Mouse (Mus musculus): ENCODE measurements at regions not wholly inside any gene's neighbourhood (a gene's known extent, or its start where the extent isn't known, plus 50 kb on each side); places are given as distances from the start of the nearest gene placed in this dataset.
A peak's percentile ranks its signal among the peaks of the same experiment; 100 is the strongest.

DNA sequence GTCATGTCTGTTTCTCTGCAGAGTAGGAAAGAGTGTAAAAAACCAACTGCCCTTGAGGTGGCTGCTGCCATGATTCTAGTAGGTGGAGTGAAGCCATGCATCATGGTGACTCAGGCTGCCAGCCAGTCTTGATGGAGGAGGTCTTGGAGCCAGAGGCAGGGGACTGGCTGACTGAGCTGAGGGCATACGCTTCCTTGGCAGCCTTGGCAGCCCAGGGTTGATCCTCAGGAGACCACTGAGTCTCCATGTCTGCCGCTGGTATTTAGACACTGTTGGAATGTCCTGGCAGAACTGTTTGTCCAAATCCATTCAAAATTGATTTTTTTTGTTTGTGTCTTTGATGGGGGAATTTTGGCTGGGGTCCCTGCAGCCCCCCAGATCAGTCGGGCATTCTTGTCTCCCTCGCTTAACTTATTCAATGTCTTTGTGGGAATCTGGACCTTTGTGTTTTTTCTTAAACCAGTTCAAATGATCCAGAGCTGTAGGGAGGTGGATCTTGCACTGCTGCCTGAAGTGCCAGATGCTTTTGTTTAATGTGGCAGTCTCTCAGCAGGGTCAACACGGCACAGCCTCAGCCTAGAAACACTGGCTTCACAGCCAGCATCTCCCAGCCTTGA lies 139.0 kb downstream of the 1500009L16Rik start:
- no peak for ATAC-seq (ENCODE audit: insufficient number of reproducible peaks, insufficient read depth, low FRiP score, low TSS enrichment)
- no peak overlapping the region for H3K4me2 ChIP-seq (replicated peaks)
- H3K9me3 ChIP-seq, result no peaks in the 10 kb centered on the region
- H3K27me3 ChIP-seq, result no peaks in the 10 kb centered on the region
- H3K4me1 ChIP-seq, result peaks cover 12% of the 10 kb centered on the region; the same call in 1 of the 2 replicates
- H3K36me3 ChIP-seq, result no peaks in the 10 kb centered on the region
- 53% methylated on average over 5 of the region's 5 CpGs for WGBS
- no peak overlapping the region for H3K4me3 ChIP-seq
- no peak overlapping the region for H3K9ac ChIP-seq
- H3K27ac ChIP-seq, result no peak overlapping the region

DNA sequence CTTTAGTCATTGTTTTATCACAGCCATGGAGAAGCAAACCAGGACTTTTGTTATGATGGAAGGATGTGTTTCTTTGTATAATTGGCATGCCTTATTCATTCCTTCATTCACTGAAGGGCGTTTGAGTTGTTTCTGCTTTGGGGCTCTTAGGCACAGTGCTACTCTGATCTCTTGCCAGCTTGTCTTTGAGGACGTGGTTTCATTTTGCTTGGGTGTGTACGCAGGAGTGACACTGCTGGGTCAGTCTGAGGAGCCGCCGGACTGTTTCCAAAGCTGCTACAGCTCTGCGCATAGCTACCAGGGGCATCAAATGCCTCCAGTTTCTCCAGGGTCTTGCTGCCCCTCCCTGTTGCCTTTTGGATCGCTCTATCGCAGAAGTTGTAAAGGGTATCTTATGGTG lies 141.9 kb downstream of the 1500009L16Rik start:
- Histone ChIP-seq H3K4me3 (no peak overlapping the region), H3K27me3 (no peaks in the 10 kb centered on the region), H3K36me3 (no peaks in the 10 kb centered on the region), H3K9ac (no peak overlapping the region), H3K4me1 (0 out of 2 replicates have a peak, but pooled peaks cover 6% of the 10 kb centered on the region), H3K4me2 (replicated peaks) (no peak overlapping the region), H3K9me3 (no peaks in the 10 kb centered on the region), H3K27ac (no peak overlapping the region)
- no peak for ATAC-seq (ENCODE audit: insufficient number of reproducible peaks, insufficient read depth, low FRiP score, low TSS enrichment)
- 84% methylated on average over 8 of the region's 8 CpGs for WGBS

DNA sequence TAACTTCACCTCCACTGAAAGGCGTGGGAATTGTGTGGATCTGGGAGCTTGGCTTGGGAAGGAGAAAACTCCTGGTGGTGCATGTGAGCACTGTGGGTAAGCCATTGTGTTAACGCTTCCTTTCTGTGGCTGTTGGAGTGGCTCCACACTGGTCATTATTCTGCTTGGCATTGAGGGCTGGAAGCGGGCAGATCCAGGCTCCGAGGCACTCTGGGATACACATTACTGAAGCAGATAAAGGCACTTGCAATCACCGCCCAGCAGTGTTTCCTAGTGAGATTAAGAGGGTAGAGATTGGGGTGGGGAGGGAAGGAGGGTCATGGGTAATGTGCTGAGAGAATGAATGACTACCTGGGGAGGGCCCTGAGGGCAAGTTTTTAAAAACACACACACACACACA lies 143.3 kb downstream of the 1500009L16Rik start:
- Histone ChIP-seq H3K4me1 (0 out of 2 replicates have a peak, but pooled peaks cover 6% of the 10 kb centered on the region), H3K27me3 (no peaks in the 10 kb centered on the region), H3K9me3 (no peaks in the 10 kb centered on the region), H3K36me3 (no peaks in the 10 kb centered on the region), H3K4me3 (no peak overlapping the region), H3K9ac (no peak overlapping the region), H3K4me2 (replicated peaks) (no peak overlapping the region), H3K27ac (no peak overlapping the region)
- WGBS, result 65% methylated on average over 5 of the region's 5 CpGs
- no peak for ATAC-seq (ENCODE audit: insufficient number of reproducible peaks, insufficient read depth, low FRiP score, low TSS enrichment)

DNA sequence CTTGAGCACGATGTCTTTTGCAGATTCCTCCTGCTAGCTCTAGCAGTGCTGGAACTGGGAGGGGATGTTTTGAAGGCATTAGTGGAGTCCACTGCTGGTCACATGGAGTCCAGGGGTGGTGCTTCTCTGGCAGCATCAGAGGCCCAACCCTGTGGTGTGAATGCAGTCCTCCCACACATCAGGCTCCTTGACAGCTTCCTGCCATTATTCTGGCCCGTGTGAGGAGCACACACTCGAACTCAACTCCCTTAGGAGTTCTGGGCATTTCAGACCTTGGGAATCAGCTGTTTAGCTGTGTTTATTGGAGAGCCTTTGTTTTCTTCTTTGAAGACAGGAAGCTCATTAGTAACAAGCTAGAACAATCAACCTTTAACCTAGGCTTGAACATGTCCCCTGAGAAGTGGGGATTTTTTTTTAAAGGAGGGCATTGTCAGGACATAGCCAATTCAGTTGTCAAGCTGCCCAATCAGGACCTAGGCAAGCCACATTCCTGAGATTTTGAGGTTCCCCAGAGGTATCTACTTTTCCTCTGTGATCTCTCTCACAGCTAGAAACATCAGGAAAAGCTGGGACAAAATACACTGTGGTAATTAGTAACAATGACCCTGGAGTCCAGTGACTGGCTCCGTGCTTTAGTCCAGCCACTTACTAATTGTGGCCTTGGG lies 149.2 kb downstream of the 1500009L16Rik start:
- Histone ChIP-seq H3K27me3 (no peaks in the 10 kb centered on the region), H3K27ac (no peak overlapping the region), H3K9me3 (no peaks in the 10 kb centered on the region), H3K4me1 (0 out of 2 replicates have a peak, but pooled peaks cover 9% of the 10 kb centered on the region), H3K4me2 (replicated peaks) (no peak overlapping the region), H3K36me3 (no peaks in the 10 kb centered on the region), H3K9ac (no peak overlapping the region), H3K4me3 (no peak overlapping the region)
- 23% methylated on average over 4 of the region's 4 CpGs for WGBS
- no peak for ATAC-seq (ENCODE audit: insufficient number of reproducible peaks, insufficient read depth, low FRiP score, low TSS enrichment)

DNA sequence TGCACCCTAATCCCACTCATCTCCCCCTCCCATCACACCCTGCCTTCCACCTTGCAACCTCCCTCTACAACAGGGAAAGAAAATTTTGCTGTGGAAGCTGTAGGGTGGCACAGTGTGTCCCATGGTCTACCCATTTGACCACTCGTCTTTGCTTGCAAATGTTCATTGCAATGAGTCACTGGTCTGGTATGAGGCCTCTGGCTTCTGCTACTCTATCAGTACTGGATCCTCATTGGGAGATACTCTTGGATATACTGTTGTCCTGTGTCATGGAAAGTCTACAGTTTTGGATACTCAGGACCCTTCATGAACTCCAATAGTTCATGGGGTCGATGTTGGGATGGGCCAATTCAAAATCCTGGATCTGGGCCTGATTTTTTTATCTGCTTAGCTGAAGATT lies 156.1 kb downstream of the 1500009L16Rik start:
- Histone ChIP-seq H3K4me2 (replicated peaks) (no peak overlapping the region), H3K36me3 (no peaks in the 10 kb centered on the region), H3K27me3 (no peaks in the 10 kb centered on the region), H3K27ac (no peak overlapping the region), H3K9ac (no peak overlapping the region), H3K4me3 (no peak overlapping the region), H3K9me3 (no peaks in the 10 kb centered on the region), H3K4me1 (peaks cover 20% of the 10 kb centered on the region)
- 83% methylated on average over 2 of the region's 2 CpGs for WGBS
- ATAC-seq (ENCODE audit: insufficient number of reproducible peaks, insufficient read depth, low FRiP score, low TSS enrichment), result no peak

DNA sequence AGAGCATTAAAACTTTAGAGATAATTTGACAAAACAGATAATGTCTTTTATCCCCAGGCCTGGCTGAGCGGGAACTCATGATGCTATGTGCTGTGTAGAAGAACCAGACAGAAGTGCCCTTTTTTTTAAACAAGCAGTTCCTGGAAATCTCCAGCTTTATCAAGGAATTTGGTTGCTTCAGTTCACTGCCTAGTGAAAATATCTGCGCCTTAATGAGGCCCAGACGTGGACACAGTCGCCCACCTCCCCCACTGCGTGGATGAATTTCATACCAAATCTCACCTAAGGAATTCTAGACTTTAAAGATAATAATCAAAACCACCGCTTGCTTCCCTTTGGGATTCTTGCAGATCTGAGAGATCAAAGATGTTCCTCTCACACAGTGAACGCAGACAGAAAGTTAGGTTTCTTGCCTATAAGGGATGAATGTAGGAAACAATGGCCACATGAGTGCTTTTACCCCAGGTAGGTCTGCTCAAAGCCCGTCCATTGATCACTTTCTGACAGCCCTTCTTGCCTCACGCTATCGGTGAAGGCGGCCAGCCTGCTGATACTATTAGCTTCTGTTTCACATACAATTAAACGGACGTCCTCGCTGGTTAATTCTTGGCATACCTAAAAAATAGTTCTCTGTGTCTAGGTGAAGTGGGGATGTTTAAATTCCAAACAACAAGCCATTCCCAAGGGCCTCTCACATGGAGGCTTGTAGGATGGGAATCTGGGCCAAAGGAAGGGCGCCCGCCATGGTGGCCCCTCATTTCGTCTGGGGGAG lies 159.6 kb downstream of the 1500009L16Rik start:
- 0 out of 2 replicates have a peak, but pooled peaks have one; percentile 69 for ATAC-seq (ENCODE audit: insufficient number of reproducible peaks, insufficient read depth, low FRiP score, low TSS enrichment)
- Histone ChIP-seq H3K4me3 (no peak overlapping the region), H3K36me3 (no peaks in the 10 kb centered on the region), H3K4me1 (peaks cover 20% of the 10 kb centered on the region), H3K9me3 (no peaks in the 10 kb centered on the region), H3K4me2 (replicated peaks) (peak overlapping the region; percentile 2; the same call in 1 of the 2 replicates), H3K27me3 (no peaks in the 10 kb centered on the region), H3K9ac (no peak overlapping the region), H3K27ac (peak overlapping the region; percentile 78)
- 19% methylated on average over 17 of the region's 17 CpGs for WGBS

DNA sequence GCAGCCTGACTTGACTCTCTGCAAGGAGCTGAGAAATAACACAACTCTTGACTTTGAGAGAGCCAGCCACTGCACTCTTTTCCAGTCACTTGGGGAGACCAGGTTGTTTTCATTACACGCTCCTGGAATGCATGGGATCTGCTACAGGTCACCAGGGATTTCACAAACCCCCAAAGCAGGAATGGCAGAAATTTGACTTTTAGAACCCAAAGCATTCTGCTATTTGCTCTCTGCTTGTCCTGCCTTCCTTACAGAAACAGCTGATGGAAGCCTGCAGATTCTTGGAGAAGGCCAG lies 160.2 kb downstream of the 1500009L16Rik start:
- H3K27me3 ChIP-seq, result no peaks in the 10 kb centered on the region
- H3K27ac ChIP-seq, result peak overlapping the region; percentile 78
- H3K4me2 ChIP-seq (replicated peaks), result peak overlapping the region; percentile 2; the same call in 1 of the 2 replicates
- H3K36me3 ChIP-seq, result no peaks in the 10 kb centered on the region
- 31% methylated on average over 1 of the region's 1 CpGs for WGBS
- no peak overlapping the region for H3K4me3 ChIP-seq
- no peak for ATAC-seq (ENCODE audit: insufficient number of reproducible peaks, insufficient read depth, low FRiP score, low TSS enrichment)
- H3K4me1 ChIP-seq, result peaks cover 20% of the 10 kb centered on the region
- no peaks in the 10 kb centered on the region for H3K9me3 ChIP-seq
- H3K9ac ChIP-seq, result no peak overlapping the region

DNA sequence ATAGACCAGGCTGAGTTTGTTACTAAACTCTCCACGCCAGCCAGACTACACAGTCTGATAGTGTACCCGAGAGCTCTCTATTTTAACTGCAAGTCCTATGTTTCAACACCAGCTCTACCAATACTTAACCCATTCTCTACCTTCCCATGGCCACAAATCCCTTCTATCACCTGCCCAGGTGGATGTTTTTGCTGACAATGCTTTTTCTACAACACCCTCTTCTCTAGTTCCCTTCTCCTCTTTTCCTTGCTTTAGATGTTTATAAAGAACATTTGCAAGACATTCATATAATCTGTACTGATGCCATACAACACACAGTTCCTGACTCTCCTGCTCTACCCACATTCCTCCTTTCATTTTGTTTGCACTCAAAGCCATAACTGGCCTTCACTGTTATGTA lies 161.9 kb downstream of the 1500009L16Rik start:
- Histone ChIP-seq H3K9ac (no peak overlapping the region), H3K4me3 (no peak overlapping the region), H3K27ac (no peak overlapping the region), H3K4me2 (replicated peaks) (no peak overlapping the region), H3K9me3 (no peaks in the 10 kb centered on the region), H3K4me1 (peaks cover 20% of the 10 kb centered on the region), H3K27me3 (no peaks in the 10 kb centered on the region), H3K36me3 (no peaks in the 10 kb centered on the region)
- ATAC-seq (ENCODE audit: insufficient number of reproducible peaks, insufficient read depth, low FRiP score, low TSS enrichment), result no peak
- 90% methylated on average over 2 of the region's 2 CpGs for WGBS

DNA sequence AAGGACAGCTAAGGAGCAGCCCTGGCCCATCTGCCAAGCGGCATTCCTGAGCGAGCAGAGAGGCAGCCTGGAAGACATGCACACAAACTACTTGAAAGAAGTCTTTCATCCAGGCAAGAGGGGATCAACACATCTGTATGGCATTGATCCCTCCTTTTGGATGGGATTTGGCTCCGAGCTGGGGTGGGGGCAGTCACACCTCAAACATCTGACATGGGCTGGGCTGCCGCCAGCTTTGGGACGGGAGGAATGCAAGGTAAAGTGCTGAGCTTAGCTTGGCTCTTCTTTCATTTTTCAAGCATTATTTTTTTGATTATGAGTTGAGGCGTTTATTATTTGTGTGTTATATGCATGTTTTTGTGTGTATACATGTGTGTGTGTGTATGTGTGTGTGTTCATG lies 165.9 kb downstream of the 1500009L16Rik start:
- WGBS, result 67% methylated on average over 6 of the region's 6 CpGs
- ATAC-seq (ENCODE audit: insufficient number of reproducible peaks, insufficient read depth, low FRiP score, low TSS enrichment), result no peak

DNA sequence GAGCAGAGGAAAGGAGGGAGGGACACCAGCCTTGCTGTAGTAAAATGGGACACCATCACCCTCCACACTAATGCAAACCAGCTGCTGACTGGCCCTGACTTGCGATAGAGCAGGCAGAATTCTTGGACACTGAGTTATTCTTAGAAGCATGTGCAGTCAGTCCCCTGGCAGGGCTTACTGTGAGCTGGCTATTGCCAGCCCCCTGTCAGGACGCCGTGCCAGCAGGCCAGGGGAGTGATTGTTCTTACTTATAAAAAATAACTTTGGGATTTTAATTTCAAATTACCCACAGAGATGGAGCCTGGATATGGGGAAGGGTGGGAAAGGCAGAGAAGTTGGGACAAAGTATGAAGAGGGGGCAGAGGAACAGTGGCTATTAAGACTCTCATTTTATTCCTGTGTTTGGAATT lies 173.1 kb downstream of the 1500009L16Rik start:
- ATAC-seq (ENCODE audit: insufficient number of reproducible peaks, insufficient read depth, low FRiP score, low TSS enrichment), result peak; percentile 56; the same call in 1 of the 2 replicates
- 10% methylated on average over 3 of the region's 3 CpGs for WGBS
- no peak overlapping the region for H3K4me3 ChIP-seq
- H3K27ac ChIP-seq, result peak overlapping the region; percentile 54
- no peaks in the 10 kb centered on the region for H3K9me3 ChIP-seq
- no peak overlapping the region for H3K9ac ChIP-seq
- no peaks in the 10 kb centered on the region for H3K36me3 ChIP-seq
- H3K4me2 ChIP-seq (replicated peaks), result no peak overlapping the region
- no peaks in the 10 kb centered on the region for H3K27me3 ChIP-seq
- peaks cover 18% of the 10 kb centered on the region for H3K4me1 ChIP-seq

More for the DNA sequence above, 165.9 kb downstream of the 1500009L16Rik start:
- Histone ChIP-seq H3K9ac (no peak overlapping the region), H3K4me1 (no peaks in the 10 kb centered on the region), H3K9me3 (no peaks in the 10 kb centered on the region), H3K36me3 (no peaks in the 10 kb centered on the region), H3K27ac (no peak overlapping the region), H3K4me2 (replicated peaks) (no peak overlapping the region), H3K27me3 (no peaks in the 10 kb centered on the region), H3K4me3 (no peak overlapping the region)

DNA sequence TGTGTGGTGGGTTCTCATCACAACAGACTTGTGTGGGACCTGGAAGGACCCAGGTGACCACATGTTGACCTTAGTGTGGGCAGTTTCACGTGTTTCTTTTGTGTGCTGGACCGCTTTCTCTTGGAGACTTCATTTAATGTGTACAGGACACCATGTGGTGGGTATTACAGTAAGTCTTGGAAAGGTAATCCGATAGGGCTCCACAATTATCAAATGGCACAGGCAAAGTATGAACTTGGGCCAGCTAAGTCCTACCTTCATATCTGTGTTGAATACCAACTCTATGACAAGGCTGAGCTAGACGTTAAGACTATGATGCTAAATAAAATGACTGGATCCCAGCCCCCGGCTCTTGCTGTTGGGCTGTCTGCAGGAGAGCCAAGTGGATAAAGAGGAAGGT lies 173.5 kb downstream of the 1500009L16Rik start:
- H3K27ac ChIP-seq, result peak overlapping the region; percentile 54

DNA sequence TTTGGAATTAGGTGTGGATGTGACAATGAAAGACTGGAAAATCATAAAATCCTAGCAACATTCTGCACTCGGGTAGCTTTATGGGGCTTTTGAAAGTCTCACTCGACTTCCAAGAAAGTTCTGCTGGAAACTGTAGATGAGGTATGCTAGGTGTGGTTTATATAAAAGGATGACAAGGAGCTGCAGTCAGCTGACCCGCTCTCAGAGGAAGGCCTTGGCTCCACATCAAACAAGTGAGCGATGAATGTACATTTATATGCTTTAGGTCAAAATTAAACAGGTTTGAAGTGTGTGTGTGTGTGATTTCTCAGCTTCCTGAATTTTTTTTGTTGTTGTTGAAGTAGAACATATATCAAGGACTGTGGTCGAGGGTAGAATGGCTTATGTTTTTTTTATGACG lies 174.9 kb downstream of the 1500009L16Rik start:
- no peak overlapping the region for H3K9ac ChIP-seq
- WGBS, result 76% methylated on average over 6 of the region's 6 CpGs
- no peak overlapping the region for H3K4me3 ChIP-seq
- no peaks in the 10 kb centered on the region for H3K27me3 ChIP-seq
- H3K27ac ChIP-seq, result no peak overlapping the region
- no peak overlapping the region for H3K4me2 ChIP-seq (replicated peaks)
- H3K4me1 ChIP-seq, result peaks cover 18% of the 10 kb centered on the region
- no peak for ATAC-seq (ENCODE audit: insufficient number of reproducible peaks, insufficient read depth, low FRiP score, low TSS enrichment)
- H3K36me3 ChIP-seq, result no peaks in the 10 kb centered on the region
- H3K9me3 ChIP-seq, result no peaks in the 10 kb centered on the region

More for the DNA sequence above, 173.5 kb downstream of the 1500009L16Rik start:
- Histone ChIP-seq H3K4me3 (no peak overlapping the region), H3K4me2 (replicated peaks) (no peak overlapping the region), H3K27me3 (no peaks in the 10 kb centered on the region), H3K9ac (no peak overlapping the region), H3K4me1 (peaks cover 18% of the 10 kb centered on the region), H3K36me3 (no peaks in the 10 kb centered on the region), H3K9me3 (no peaks in the 10 kb centered on the region)
- no peak for ATAC-seq (ENCODE audit: insufficient number of reproducible peaks, insufficient read depth, low FRiP score, low TSS enrichment)
- WGBS, result 62% methylated on average over 5 of the region's 5 CpGs
